Mouse (Mus musculus): ENCODE results near the gene Cx3cl1. TPM values are rescaled to one million over a fixed set of nuclear protein-coding genes. Genes with fewer than 3 reads are reported as not detected.

The Cx3cl1 gene
- polyA plus RNA-seq (2012; rRNA removed): 0.10 and 0.23 TPM in 2 replicates

DNA sequence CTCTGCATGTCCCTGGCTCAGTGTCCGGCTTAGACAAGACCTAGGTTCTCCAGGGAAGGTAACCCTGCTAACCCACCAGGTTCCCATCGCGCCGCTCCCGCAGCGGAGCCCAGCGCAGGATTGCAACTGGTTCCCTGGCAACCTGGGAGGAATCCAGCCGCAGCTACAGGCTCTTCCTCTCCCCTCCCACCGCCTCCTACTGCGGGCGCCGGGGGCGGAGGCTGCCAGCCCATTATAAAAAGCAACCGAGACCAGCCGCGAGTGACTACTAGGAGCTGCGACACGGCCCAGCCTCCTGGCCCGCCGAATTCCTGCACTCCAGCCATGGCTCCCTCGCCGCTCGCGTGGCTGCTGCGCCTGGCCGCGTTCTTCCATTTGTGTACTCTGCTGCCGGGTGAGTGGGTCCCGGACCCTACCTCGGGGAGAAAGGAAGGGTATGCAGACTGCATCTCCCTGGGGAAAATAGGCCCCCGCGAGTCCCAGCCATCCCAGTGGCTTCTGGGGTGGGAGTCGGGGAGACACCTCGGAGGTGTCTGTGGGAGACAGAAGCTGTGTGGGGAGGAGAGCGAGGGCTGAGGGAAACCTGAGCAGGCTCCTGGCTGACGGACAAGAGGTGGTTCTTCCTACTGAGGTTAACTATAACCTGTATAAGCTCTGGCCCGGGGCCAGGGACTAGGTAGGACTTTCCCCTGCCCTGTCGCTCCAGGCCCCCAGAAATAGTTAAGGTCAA lies at the start of gene Cx3cl1:
Gene Cx3cl1 (plus strand): TSS at position 69 of the 730 bp plus-strand sequence.

DNA sequence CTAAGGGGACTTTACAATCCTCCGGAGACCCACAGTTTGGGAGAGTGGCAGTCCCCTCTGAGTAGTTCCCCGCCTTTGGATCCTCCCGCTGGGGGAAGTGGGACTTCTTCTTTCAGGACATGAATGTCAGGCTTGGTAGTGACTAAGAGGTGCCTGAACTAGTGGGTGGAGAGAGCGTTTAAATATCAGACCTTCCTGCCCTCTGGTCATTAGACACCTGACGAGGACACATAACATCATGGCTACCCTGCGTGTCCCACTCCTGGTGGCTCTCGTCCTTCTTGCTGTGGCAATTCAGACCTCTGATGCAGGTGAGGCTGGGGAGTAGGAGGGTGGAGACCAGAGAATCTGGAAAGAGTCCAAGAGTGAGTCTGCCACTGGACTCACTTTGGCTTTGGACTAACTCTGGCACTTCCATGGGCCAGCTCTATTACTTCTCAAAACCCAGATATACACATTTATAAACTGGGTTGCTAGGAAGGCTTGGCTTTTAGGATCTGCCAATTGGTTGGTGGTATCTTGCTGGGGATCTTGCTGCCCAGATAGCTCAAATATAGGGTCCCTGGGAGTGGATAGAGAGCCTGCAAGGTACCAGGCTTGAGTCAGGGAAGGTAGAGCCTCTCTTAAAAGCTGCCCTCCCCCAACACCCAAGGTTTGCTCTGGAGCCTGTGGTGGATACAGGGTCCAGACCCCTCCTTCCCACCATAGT lies 26.2 kb upstream of the Cx3cl1 start, which contains the start of gene Ccl22:
Gene Ccl22 (plus strand): TSS at position 115 of the 709 bp plus-strand sequence.

DNA sequence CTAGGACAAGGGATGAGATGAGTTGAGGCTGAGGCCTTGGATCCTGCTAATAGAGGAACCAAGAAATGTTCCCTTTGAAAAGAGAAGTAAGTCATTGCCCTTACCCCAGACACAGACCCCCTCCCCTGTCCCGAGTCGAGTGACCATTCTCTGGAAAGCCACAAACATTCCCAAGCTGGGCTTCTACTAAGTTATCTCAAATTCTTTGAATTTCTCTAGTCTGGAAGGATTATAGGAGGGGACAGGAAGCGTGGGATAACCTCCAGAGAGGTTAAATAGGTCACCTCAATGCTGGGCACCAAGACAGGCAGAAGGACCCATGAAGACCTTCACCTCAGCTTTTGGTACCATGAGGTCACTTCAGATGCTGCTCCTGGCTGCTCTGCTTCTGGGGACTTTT lies 38.3 kb downstream of the Cx3cl1 start, which contains the start of gene Ccl17:
Gene Ccl17 (plus strand): TSS at position 301 of the 400 bp plus-strand sequence.

Other genes with a start within 250 kb of the Cx3cl1 start
- 2.0 and 2.4 TPM in 2 replicates for gene Cpne2, start 239.0 kb upstream of the Cx3cl1 start, polyA plus RNA-seq (2012; rRNA removed)
- 6.2 and 7.0 TPM in 2 replicates for gene Rspry1, start 170.1 kb upstream of the Cx3cl1 start, polyA plus RNA-seq (2012; rRNA removed)
- gene Fam192a, start 170.0 kb upstream of the Cx3cl1 start, polyA plus RNA-seq (2012; rRNA removed): 17.7 and 21.2 TPM in 2 replicates
- 19.0 and 20.6 TPM in 2 replicates for gene Arl2bp, start 105.4 kb upstream of the Cx3cl1 start, polyA plus RNA-seq (2012; rRNA removed)
- gene Pllp, start 75.7 kb upstream of the Cx3cl1 start, polyA plus RNA-seq (2012; rRNA removed): 0.31 and 0.41 TPM in 2 replicates
- gene Ccl22, start 26.4 kb upstream of the Cx3cl1 start, polyA plus RNA-seq (2012; rRNA removed): 0.14 and 0.18 TPM in 2 replicates
- 0.29 TPM in 1 of 2 replicates, not detected in the other for gene Ccl17, start 38.4 kb downstream of the Cx3cl1 start, polyA plus RNA-seq (2012; rRNA removed)
- 33.4 and 36.4 TPM in 2 replicates for gene Coq9, start 66.3 kb downstream of the Cx3cl1 start, polyA plus RNA-seq (2012; rRNA removed)
- gene Ciapin1, start 66.3 kb downstream of the Cx3cl1 start, polyA plus RNA-seq (2012; rRNA removed): 21.7 and 27.1 TPM in 2 replicates
- 50.6 and 56.1 TPM in 2 replicates for gene Polr2c, start 85.4 kb downstream of the Cx3cl1 start, polyA plus RNA-seq (2012; rRNA removed)
- 10.3 and 10.4 TPM in 2 replicates for gene Dok4, start 104.3 kb downstream of the Cx3cl1 start, polyA plus RNA-seq (2012; rRNA removed)
- gene Ccdc102a, start 146.1 kb downstream of the Cx3cl1 start, polyA plus RNA-seq (2012; rRNA removed): 2.5 and 3.0 TPM in 2 replicates
- gene Adgrg5, start 151.7 kb downstream of the Cx3cl1 start, polyA plus RNA-seq (2012; rRNA removed): 0.37 and 0.46 TPM in 2 replicates
- 37.3 and 44.5 TPM in 2 replicates for gene Adgrg1, start 202.7 kb downstream of the Cx3cl1 start, polyA plus RNA-seq (2012; rRNA removed)
- 6.7 and 9.1 TPM in 2 replicates for gene Adgrg3, start 245.7 kb downstream of the Cx3cl1 start, polyA plus RNA-seq (2012; rRNA removed)

Data from liver, embryonic 14 days (tissue).